Mouse (Mus musculus): Measurements from ENCODE around the gene Pitpnb.

Pitpnb gene

DNA sequence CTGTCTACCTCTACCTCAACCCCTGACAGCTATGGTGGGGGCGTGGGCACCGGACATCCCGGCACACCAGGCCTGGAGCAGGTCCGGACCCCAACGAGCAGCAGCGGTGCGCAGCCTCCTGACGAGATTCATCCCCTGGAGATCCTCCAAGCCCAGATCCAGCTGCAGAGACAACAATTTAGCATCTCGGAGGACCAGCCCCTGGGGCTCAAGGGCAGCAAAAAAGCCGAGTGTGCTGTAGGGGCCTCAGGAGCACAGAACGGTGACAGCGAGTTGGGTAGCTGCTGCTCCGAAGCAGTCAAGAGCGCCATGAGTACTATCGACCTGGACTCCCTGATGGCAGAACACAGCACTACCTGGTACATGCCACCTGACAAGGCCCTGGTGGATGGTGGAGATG, 90.9 kb downstream of the Pitpnb start:
- no peak for DNase-seq (ENCODE audit: low read depth, low spot score)

DNA sequence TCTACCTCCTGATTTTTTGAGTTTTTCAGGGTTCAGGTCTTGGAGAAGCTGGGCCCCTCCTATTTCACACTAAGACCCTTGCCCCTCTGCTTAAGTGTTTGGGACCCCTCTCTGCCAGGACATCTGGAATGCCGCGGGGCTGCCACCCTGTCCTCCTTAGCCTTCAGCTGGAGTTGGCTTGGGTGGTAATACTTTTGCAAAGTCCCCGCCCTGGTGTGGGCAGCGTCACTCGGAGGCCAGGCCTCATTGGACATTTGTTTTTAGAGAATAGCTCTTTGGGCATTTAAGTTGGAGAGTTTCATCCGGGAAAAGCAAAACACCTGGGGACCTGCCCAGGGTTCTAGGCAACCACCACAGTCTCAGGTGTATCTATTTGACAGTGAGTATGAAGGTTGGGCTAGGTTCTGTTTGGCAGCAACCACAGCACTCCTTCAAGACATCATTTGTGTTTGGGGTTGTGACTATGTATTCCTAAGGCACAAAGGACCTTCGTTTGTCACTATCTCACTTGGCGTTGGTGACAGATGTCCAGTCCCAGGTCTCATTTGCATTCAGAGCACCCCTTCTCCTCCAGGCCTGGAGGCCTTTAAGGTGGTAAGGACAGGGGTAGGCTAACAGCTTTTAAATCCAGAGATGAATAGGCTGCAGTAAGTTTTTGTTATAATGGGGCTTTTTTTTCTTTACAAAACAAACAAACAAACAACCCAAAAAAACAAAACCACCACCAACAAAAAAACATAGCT, 91.7 kb downstream of the Pitpnb start:
- DNase-seq (ENCODE audit: low read depth, low spot score): no peak

DNA sequence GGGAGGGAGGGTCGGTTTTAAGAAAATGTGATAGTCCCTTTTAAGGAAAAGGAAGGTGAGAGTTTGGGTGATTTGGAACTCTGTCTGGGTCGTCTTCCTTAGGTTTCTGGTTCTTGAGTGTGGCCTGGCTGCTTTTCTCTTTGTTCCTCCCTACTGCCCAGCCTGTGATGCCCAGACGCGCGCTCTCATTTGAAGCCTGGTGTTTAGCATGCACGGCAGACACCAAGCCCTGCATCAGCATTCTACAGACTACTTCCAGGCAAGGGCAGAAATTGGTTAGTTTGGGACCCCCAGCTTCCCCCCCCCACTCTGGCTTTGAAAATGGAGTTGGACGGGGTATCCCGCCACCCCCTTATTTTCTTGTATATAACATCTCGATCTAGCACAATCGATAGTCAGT, 92.4 kb downstream of the Pitpnb start:
- no peak for DNase-seq (ENCODE audit: low read depth, low spot score)

DNA sequence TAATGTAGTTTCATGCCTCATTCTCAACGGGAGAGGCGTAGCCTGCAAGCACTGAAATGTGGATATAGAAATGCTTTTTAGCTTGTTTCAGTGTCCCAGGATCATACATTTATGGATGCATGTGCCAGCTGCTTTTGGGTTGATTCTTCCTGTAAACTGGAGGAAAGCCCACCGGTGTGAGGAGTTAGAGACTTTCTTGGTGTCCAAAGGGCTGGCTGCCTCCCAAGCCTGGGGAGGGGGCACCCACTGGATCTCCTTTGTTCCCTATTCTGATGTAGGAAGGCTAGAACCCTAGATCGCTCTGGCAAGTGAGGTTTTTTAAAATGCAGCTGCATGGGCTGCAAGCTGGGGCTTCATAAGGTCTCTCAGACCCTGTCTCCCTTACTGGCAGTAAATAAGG, 93.1 kb downstream of the Pitpnb start:
- no peak for DNase-seq (ENCODE audit: low read depth, low spot score)

DNA sequence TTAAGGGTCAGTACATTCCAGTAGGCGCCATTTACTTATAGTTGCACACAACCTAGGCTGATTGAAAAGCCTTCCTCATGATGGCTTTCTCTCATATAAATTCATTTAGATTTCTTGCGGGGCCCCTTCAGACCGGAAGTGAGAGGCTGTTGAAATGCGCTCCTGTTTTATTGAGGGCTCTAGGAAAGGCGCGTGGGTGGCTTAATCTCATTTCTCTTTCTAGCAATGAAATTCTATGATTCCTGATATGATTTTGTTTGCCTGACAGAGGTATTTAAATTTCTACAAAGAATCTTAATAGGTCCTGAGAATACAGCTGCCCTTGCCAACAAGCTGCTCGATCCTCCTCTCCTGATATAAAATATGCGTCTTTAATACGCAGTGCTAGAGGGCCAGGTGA, 95.2 kb downstream of the Pitpnb start:
- DNase-seq (ENCODE audit: low read depth, low spot score): no peak

DNA sequence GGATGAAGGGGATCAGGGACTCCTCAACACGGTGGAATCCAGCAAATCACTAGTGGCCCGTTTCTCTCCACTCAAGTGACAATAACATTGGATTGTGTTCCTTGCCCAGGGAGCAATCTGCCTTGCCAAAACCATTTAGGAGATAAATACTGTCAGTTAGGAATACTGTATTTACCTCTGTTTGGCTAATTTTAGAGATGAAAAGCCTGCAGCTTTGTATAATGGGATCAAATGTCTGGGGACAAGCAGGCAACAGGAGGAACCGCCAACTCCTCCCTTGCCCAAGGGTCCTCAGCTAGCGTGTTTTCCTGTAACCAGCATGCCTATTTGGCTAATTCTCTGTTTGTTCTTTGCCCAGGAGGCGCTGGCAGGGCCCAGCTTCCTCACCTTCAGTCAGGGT, 95.7 kb downstream of the Pitpnb start:
- DNase-seq (ENCODE audit: low read depth, low spot score): no peak

DNA sequence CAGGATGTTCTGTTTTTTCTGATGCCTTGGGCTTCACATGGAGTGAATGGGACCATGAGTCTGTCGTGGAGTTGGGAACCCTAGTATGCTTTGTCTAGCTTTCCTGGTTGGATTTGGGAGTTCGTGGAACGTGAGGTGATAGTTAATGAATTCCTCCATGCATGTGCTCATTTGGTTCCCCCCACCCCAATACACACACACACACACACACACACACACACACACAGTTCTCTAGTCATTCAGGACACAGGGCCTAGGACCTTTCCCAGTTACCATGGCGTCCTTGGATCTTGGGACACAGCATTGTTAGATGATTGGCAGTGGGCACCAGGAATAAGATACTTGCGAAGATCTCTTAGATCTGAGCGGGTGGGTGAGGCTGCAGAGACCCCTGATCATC, 98.3 kb downstream of the Pitpnb start:
- no peak for DNase-seq (ENCODE audit: low read depth, low spot score)

DNA sequence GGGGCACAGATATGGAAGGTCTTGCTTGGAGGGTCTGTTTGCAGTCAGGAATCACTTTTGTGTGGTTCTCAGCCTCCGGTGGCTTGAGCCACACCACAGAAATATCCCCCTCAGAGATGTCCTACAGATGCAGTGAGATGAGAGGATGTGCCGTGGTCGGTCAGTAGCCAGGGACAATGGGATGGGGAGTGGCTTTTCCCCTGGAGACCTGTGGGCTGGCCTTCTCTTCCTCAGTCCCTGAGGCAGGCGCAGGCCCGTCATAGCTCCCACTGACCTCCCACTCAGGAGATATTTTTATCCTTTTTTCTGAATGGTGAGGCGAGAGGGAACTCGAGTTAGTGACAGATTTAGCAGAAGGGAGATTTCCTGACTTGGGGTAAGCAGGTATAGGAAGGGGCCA, 99.2 kb downstream of the Pitpnb start:
- no peak for DNase-seq (ENCODE audit: low read depth, low spot score)

DNA sequence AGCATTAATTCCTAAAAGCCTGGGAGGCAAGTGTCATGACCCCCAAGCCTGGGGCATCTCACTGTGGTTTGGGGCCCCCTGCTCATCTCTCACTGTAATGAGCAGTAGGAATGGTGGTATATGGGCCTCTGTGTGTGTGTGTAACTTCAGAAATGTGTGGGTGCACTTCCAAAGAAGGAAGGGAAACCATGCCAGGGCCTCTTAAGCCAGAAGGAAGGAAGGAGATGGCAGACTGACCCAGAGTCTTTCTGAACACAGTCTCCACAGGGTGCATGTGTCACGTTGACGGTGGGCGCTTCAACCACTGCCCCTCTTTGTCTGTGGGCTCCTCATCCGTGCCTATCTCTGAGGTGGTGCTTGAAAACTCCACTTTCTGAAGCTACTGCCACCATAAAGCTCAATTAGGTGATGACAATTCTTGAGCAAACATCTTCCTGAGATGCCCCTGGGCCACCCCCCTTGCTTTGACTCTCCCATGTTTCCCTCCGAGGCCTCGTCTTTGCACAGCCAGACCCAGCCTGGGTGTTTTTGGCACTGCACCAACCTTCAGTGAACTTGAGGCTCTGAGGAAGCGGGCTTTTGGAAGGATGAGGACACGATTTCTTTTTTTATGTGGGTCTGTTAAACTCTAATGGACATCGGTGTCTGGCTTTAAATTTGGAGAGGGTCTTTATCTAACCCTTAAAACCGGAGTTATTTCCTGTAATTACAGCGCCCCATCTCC, 100.6 kb downstream of the Pitpnb start:
- no peak for DNase-seq (ENCODE audit: low read depth, low spot score)

DNA sequence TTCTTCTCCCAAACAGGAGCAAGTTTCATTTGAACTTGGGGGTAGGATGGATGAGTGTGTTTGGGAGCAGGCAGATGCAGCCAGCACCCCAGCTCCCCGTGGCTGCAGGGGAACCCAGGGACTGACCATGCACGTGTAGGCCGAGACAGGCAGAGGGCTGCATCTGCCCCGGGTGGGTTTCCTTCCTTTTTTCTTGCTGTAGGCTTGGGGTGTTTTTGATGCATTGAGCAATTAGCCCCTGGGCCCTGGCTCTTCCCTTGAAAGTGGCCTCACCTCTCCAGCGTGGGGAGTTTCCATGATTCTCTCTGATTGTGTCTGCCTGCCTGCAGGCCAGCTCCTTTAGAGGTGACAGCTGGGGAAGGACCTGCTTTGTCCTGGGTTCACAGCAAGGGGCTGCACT, 102.3 kb downstream of the Pitpnb start:
- DNase-seq (ENCODE audit: low read depth, low spot score): no peak

DNA sequence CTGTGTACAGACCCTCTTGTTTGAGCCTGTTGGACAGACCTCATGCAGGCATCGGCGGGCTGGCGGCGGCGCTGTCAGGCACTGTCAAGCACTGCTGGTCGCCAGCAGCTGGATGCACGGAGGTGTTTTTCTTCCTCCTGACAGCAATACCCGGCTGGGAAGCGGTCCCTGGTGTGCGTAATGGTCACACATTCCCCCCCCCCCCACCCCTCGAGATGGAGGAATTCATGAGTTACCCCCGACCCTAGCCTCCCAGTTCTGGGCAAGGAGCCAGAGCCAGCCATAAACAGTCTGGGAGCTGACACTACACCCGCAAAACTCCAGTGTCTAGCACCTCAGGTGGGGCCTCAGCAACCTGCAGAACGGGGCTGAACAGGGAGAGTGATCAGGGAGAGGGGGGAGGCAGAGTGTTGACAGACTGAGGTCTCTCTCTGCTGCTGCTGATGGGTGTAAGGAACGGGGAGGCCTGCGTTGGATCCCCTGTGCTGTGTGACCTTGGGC, 103.8 kb downstream of the Pitpnb start:
- DNase-seq (ENCODE audit: low read depth, low spot score): no peak

DNA sequence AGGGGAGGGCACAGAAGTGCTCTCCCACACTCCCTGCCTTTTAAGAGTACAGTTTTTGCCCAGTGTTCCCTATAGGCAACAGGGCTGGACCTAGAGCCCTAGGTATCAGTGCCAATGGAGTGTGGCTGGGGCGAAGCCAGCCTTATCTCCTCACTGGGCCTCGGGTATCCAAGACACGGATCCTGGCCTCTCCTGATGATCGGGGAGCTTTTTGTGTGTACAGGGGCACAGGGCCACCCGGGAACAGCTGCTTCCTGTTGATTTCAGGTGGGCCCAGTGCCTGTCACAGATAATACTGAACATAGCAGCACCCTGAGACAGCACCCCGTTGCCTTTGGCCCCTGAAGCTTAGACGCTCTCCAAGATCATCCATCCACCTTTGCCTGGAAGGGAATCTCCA, 105.7 kb downstream of the Pitpnb start:
- DNase-seq (ENCODE audit: low read depth, low spot score): no peak

DNA sequence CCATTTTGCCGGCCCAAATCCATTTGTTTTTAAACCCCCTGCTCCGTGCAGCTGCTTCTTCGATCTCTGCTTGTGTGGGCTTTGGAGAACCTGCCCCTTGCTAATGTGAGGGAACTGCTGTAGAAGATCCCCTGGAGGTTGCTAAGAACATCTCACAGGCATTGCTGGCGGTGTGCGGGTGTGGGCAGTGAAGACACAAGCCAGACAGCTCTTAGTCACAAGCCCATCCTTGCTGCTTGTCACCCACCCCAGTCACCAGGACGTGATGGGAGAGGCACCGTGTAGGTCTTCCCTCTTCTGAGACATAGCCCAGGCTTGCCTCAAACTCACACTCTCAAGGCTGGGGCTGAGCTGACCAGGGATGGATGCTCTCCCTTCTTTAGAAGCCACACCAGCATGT, 106.6 kb downstream of the Pitpnb start:
- DNase-seq (ENCODE audit: low read depth, low spot score): no peak

Measured in c-Kit-negative CD71-positive TER-119-positive erythroid progenitor cells, embryonic 14.5 days (primary cell).